Mouse (Mus musculus): Measurements from ENCODE around the gene Mtmr12.

GRCm38 (mm10) chr15:12214531-12215414 is 9.9 kb downstream of the Mtmr12 start:
- TF ChIP-seq CTCF (IDR thresholded peaks at IDR 0.05; ENCODE audit: low read depth, low read length) (no peak), POLR2A (IDR thresholded peaks at IDR 0.05; ENCODE audit: insufficient read depth, low read length) (no peak)
